Mouse (Mus musculus): ENCODE measurements at regions not wholly inside any gene's neighbourhood (a gene's known extent, or its start where the extent isn't known, plus 50 kb on each side); places are given as distances from the start of the nearest gene placed in this dataset.

GRCm38 (mm10) chr14:118419442-118420193 lies 152.9 kb downstream of the Gm9376 start:
- no peak for DNase-seq (ENCODE audit: extremely low read depth, low read depth)

DNA sequence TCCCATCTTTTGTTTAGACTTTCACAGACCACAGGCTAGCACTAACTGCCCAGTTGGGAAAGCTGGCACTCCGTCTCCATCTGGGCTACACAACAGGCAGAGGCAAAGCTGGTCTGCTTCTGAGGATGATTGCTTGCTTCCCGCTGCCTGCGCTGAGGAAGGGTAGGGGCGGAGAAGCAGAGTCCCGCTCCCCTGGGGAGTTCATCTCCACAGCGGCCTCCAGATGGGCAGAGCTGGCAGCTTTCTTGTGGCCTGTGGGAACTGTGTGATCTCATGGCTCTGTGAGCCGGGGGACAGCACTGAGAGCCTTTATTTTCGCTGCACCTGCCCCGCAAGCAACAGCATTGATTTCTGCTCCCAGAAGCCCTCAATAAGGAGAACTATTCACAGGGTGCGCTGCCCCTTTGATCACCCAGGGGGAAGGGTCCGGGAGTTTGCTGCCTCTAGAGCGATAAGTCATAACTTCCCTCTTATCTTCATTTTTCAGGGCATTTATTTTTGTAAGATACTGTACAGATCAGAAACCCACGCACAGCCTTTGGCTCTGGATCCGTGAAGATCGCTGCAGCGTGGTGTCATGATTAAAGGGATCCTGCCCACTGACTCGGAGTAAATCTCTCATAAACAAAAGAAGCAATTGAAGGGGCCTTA lies 155.7 kb downstream of the Gm9376 start:
- DNase-seq (ENCODE audit: extremely low read depth, low read depth): no peak

GRCm38 (mm10) chr14:118423269-118423668 lies 156.5 kb downstream of the Gm9376 start:
- DNase-seq (ENCODE audit: extremely low read depth, low read depth): peak; percentile 29

DNA sequence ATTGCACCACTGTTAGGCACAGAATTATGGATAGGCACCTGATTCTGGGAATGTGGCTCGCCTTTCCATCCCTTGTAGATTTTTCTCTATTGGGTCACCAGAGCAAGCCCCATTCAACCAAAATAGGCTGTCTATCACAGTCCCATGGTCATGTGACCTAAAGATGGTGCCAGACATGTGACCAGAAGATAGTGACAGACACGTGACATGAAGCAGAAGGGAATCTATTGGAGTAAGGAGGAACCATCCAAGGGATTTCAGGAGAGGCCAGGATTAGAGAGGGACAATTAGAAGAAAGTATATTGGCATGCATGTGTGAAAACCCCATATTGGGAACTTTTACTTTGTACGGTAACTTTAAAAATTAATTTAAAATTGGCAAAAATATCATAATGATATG lies 159.8 kb downstream of the Gm9376 start:
- DNase-seq (ENCODE audit: extremely low read depth, low read depth): no peak

- DNase-seq (ENCODE audit: extremely low read depth, low read depth): no peak
These were observed 163.5 kb downstream of the Gm9376 start for GRCm38 (mm10) chr14:118430286-118430685.

DNA sequence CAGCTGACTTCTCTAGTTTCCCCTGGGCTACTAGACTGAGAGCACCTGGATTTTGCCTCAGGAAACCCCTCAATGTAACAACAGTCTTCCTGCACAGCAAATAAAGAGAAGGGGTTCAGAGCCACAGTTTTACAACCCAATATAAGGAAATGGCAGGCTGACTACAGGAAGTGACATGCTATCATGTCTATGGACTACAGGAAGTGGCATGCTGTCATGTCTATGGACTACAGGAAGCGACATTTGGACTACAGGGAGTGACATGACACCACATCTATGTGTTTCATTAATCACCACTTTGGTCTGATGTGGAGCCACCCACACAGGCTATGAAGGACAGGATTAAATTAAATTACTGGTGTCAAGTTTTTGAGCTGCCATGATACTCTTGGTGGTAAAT lies 164.0 kb downstream of the Gm9376 start:
- no peak for DNase-seq (ENCODE audit: extremely low read depth, low read depth)

- DNase-seq (ENCODE audit: extremely low read depth, low read depth): peak; percentile 36
These were observed 164.6 kb downstream of the Gm9376 start for GRCm38 (mm10) chr14:118431241-118431882.
